Mouse (Mus musculus): ENCODE results near the gene Cers6. TPM values are rescaled to one million over a fixed set of nuclear protein-coding genes. Genes with fewer than 3 reads are reported as not detected.

Cers6 gene
- 1 to 10 TPM; 1.8 to 3.8 (median 3.0) TPM for polyA plus RNA-seq (2017; shearing (Covaris generic))

DNA sequence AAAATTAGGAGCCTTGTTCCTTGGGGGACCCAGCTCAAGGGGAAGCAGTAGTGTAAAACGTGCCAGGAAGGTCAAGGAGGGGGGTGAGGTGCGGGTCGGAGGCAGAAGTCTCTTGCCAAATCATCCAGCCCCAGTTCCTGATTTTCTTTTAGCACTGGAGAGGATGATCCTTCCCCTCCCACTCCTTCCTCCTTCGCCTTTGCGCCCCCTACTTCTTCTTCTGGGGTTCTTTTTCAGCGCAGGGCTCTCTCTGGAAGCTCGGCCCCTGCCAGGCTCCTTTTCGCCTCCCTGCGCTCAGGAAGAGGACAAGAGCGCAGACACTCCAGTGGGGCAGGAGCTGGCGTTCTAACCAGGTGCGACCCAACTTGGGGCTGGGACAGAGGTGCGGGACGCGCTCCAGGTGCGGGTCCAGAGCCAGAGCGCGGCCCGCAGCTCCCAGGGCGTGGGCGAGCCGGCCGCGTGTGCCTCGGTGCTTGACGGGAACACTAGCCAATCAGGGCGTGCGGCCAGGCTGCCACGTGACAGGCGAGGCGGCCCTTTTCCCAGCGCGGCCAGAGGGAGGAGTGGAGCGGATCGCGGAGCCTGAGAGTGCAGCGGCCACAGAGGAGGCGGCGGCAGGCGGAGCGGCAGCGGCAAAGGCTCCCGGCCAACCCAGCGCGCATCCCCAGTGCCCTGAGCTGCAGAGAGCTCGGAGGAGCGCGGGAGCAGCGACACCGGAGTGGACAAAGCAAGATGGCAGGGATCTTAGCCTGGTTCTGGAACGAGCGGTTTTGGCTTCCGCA, at the start of gene Cers6:
Gene Cers6 (plus strand): TSS at position 538 of the 782 bp plus-strand sequence.
- peak; percentile 68 for ATAC-seq

DNA sequence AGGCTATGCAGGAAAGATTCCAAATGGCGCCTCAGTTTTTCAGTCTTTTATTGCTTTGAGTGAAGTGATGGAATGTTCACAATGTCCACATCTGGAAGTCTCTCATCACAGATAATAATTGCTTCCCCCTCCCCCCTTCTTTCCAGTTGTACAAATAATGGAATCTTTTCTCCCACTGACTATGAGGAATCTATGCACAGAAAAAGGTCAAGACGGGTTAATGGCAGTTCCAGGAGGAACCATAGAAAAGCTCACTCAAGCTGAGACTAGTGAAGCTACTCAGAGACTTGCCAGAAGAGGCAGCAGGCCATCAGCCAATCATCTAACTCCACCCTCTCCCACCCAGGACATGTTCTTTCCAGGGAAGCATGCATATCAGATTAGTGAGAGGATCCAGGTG, 46.8 kb upstream of the Cers6 start:
- no peak for ATAC-seq

GRCm38 (mm10) chr2:68819040-68819439, 42.2 kb upstream of the Cers6 start:
- no peak for ATAC-seq

DNA sequence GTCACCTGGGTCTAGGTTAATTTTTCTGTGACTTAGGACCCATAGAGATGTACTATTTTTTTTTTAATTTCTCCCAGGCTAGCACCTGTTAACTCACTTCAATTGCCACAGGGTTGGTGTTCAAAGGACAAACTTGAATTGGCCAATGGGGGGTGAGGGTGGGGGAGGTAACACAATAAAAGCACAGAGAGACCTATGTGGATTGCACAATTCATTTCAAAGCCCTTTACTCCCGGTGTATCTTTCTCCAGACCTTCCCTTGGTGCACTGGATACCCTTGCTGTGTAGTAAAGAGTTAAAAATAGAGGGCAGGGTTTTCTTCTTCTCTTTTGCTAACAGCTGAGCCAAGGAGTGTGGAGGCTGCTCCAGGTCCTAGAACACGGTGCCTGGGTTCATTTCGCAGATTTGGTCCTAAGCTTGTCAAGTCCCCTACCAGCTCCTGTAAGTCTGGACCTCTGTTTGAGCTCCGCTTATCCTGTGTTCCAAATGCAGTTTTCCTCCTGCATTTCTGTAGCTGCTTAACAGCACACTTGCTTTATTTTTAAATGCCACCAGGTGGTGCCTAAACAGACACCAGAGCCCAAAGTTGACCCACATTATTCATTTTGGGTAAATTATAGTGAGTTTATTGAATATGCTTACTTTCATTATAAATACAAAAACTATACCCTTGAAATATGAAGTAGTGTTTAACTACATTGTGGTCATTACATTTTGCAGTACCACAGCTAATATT, 38.9 kb upstream of the Cers6 start:
- ATAC-seq = no peak

GRCm38 (mm10) chr2:68825326-68826020, 35.8 kb upstream of the Cers6 start:
- ATAC-seq = no peak

DNA sequence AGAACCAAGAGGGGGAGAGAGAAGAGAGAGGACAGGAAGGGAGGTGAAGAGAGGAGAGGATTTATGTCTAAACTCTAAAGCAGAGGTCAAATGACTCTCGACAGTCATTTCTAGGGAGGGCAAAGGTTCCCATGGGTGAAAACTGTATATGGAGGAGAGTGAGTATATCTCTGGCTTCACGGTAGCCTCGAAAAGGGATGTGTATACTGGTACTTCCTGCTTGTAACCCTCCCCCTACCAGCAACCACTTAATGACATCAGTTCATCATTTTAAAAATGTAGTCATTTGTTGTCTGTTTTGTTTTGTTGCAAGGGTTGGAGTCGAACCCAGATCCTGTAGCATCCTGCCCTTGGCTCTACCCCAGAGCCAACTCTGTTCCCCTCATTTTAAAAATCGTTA, 17.9 kb upstream of the Cers6 start:
- ATAC-seq = no peak

GRCm38 (mm10) chr2:68844530-68844929, 16.7 kb upstream of the Cers6 start:
- ATAC-seq = no peak

- no peak for ATAC-seq
Observed at GRCm38 (mm10) chr2:68845002-68845740, 16.1 kb upstream of the Cers6 start.

DNA sequence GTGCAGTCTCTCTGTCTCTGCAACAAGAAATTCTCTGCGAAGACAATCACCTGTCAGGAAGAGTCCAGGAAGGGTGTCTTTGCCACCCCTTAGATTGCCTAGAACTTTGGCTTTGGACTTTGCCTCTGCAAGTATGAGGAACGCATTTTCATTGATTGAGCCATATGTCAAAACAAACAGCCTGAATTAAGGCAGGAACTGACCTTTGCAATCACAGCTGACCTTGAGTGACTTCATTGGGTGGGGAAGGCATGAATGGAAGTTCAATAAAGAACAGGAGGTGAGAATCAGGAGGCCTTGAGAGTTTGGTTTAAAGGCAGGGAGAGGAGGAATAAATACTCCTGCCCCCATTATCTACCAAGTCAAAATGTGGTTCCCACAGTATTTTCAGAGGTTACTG, 850 bp upstream of the Cers6 start:
- ATAC-seq = no peak

DNA sequence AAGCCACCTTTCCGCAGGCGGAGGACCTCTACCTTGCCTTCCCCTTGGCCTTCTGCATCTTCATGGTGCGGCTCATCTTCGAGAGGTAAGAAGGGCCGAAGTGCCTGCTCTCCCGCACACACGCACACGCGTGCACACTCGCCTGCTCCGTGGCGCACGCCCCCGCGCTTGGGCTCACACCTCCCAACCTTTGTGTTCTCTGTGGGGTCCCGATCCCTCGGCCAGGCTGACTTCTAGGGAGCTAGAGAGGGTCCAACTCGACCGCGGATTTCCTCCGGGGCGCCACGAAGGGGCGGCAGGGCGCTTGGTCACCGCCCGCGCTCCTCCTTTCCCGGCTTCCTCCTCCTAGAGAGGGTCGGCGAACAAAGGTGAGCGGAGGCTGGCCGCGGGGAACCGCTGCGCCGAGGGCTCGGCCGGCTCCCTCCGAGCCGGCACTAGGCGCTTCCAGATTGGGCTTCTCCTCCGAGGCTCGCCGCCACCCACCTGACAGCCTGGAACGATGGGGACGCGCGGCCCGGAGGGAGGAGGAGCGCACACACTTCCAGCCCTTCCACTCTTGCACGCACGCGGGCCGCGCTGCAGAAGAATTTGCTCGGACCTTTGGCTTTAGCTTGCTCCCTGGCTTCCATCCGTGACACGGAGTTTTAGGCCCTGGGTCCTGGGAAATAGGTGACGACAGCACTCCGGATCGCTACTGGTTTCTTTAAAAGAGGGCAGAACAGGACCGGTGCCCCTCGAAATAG, 651 bp downstream of the Cers6 start:
- ATAC-seq = peak; percentile 27

DNA sequence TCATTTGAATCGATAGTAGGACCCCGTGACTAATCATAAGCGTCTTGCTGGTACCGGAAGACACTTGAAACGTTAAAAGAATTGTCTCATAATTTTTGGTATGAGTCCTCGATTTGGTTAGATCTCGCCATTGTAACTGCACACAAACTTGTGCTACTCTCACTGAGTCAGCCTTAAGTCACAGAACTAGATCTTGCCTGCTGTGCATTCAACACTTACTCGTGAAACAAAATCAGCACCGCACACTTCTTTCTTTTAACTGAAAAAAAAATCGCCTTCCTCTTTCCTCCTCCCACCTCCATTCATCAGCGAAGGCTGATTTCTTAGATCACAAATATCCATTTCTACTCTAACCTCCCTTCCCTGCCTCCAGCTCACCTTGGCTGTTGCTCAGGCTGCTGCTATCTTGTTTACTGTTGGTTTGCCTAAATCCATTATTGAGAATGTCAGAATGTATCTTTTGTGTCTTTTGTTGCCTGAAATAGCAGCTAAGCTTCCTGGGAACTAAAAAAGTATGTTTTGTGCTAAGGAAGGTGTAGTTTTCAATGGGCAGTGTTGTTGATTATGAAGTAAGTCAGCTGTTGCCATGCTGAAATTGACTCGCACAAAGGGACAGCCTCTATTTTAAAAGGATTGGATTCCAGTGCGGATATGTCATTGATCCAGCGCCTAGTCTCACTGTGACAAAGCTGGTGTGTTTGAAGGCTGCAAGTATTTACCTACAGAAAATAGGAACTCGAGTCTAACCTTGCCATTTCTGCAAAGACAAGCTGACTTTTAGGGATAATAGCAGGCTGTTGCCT, 1.4 kb downstream of the Cers6 start:
- peak; percentile 7 for ATAC-seq

DNA sequence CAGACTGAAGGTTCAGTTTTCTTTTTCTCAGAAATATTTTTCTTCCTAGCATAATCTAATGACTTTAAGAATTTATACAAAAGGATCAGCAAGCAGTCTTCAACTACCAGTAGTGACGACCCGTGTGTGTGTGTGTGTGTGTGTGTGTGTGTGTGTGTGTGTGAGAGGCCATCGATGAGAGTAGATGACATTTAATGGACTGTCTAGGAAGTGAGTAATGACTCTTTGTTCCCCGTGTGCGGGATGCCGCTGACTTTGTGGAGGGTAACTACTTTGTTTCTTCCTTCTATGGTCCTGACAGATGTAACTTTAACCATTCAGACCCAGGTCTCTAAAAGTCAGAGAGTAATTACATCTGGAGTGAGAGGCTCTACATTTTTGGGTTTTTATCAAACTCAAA, 2.3 kb downstream of the Cers6 start:
- no peak for ATAC-seq

DNA sequence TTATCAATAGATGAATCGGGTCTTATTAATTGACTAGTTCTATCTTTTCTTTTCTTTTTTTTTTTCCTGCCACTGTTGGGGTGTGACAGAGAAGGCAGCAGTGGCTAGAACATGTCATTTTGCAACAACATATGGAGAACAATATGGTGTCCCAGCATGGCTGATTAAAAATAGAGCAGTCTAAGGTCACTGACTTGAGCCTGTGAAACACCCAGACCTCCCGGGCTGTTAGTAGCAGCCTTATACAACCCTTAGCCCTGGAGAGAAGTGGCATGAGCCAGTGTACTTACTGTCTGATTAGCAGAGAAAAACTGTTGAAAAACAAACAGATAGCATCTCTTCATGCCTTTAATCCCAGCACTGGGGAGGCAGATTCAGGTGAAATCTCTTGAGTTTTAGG, 3.1 kb downstream of the Cers6 start:
- ATAC-seq = no peak

- no peak for ATAC-seq
Observed at GRCm38 (mm10) chr2:68867148-68867547, 5.9 kb downstream of the Cers6 start.

DNA sequence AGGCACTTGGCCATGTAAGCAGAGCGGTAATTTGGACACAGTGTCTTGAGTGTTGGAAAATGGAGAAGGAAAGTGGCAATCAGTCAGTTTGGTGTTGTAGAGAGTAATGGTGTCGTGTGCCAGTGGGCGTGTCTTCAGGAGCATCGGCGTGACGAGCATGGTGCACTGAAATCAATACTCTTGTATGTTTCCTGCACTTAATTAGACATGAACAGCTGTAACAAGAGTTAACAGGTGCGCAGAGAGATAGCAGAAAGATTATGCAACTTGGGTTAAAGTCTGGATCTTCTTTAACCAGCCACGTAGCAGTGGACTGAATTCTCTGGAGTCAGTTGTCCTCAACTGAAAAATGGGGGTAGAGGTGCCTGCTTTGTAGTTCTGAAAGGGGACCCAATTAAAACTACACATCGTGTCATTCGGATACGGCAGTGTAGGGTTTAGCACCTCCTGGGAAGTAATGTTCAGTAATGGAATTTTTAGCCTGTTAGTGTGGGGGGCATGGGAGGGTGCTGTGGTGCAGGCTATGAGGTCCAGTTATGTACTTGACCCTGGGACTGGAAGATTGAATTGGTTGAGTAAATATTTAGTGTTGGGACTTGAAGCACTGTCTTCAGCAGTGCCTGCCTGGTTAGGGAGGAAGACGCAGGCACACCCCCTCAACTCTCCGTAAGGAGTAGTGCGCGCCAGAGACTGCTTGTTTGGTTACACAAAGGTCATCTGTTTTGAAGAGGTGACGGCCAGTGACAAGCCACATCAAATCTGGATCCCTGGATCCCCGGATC, 9.9 kb downstream of the Cers6 start:
- ATAC-seq = no peak

DNA sequence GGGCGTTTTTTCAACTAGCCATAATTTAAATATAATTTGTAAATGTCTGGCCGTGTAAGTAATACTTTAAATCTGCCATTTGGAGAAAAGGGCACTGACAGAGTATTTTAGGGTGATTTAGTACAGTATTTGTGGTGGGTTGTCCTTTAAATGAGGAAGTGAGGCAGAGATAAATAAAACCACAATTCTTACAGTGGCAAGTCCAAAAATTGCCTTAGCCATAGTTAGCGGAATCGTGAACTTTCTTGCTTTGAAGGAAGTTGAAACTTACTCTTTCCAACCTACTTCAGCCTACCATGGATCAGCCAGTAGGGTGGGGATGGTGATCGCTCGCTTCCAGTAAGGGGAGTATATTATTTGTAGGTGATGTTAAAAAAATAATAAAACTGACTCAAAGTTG, 11.8 kb downstream of the Cers6 start:
- ATAC-seq = no peak

DNA sequence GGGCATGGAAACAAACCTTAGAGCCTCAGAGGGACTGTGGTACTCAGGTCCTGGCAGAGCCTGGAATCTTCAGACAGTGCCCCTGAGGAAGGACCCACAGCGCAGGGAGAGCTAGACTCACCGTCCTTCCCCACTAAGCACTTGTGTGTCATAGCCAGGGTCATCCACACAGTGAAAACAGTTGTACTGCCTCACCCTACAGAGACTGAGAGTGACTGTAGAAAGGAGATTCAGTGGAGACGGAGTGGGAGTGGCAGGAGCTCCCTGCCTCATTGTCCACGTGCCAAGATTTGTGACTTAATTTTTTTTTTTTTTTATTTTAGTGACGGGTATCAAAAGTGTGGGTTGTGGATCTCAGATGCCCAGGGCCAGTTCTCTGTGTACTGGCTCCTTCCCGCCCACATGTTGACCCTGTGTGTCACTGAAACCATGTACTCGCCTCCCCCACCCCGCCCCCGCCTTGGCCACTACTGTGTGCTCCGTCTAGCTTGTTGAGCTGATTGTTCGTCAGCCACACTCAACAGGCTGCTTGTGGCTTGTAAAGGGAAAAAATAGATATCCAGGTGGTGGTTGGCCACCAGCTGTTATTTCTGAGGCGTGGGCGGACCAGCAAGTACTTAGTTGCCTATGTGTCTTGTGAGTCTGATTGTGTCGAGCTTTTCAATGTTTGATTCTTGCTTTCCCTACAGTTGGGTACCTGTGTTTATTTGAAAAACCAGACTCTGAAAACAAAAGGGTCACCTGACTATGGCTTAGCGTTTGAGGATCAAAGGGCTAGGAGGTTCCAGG, 12.6 kb downstream of the Cers6 start:
- peak; percentile 39 for ATAC-seq

- ATAC-seq = no peak
Observed at GRCm38 (mm10) chr2:68874575-68874974, 13.3 kb downstream of the Cers6 start.

DNA sequence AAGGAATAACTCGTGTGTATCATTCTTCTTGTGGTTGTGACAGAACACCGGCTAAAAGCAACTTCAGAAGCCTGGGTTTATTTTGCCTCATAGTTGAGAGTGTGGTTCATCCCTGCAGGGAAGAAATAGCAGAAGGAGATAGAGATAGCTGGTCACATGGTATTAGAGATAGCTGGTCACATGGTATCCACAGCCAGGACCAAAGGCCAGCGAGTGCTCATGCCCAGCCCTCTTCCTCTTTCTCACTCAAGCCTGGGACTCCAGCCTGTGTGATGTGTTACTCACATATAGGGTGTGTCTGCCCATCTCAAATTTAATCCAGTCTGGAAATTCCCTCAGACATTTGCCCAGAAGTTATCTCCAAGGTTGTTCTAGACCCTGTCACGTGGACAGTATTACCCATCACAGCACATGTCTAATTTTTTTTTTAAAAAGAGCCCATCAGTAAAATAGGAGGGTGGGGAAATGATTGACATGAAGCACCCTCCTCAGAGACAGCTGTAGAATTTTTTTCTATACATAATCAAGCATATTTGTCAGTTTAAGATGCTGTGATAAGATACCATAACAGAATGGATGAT, 17.9 kb downstream of the Cers6 start:
- ATAC-seq = no peak
